Mouse (Mus musculus) midbrain, embryonic 14.5 days (tissue): ENCODE data around the gene Syt13. TPM values are rescaled to one million over a fixed set of nuclear protein-coding genes. Genes with fewer than 3 reads are reported as not detected.

Experiments
- ATAC-seq: fragments of 200-750 bp; cut with Nextera tagmentation; 2 replicates; pipeline ENCODE4 v1.8.0; 2017; ENCODE audit warnings: moderate number of reproducible peaks, moderate library complexity; ENCODE audit not compliant: low FRiP score, low TSS enrichment
- DNase-seq: peaks from one replicate; pipeline ENCODE4 v3.0.0-alpha.2; 2015
- H3K27ac ChIP-seq: fragments of 300-500 bp; sonication (generic); replicated peaks from 2 replicates; pipeline ENCODE4 v1.5.1; 2014; ENCODE audit warnings: mild to moderate bottlenecking, low read depth, low read length, moderate library complexity
- H3K27me3 ChIP-seq: fragments of 300-500 bp; sonication (generic); 2 replicates; pipeline ENCODE4 v1.6.1; 2014; ENCODE audit warnings: low read length, control low read depth, mixed read lengths; ENCODE audit not compliant: control insufficient read depth, insufficient read depth
- H3K36me3 ChIP-seq: fragments of 300-500 bp; sonication (generic); 2 replicates; pipeline ENCODE4 v1.6.1; 2014; ENCODE audit warnings: low read length, control low read depth; ENCODE audit not compliant: control insufficient read depth, insufficient read depth
- H3K4me1 ChIP-seq: fragments of 300-500 bp; sonication (generic); 2 replicates; pipeline ENCODE4 v1.6.1; 2014; ENCODE audit warnings: mild to moderate bottlenecking, antibody characterized with exemption, low read length, control low read depth; ENCODE audit not compliant: control insufficient read depth, insufficient read depth
- H3K4me2 ChIP-seq: fragments of 300-500 bp; sonication (generic); 2 replicates; pipeline ENCODE4 v1.6.1; 2014; ENCODE audit warnings: mild to moderate bottlenecking, low read length, moderate library complexity
- H3K4me3 ChIP-seq: fragments of 300-500 bp; sonication (generic); replicated peaks from 2 replicates; pipeline ENCODE4 v1.5.1; 2014; ENCODE audit warnings: low read depth, low read length
- H3K9ac ChIP-seq: fragments of 300-500 bp; sonication (generic); replicated peaks from 2 replicates; pipeline ENCODE4 v1.6.1; 2014; ENCODE audit warnings: mild to moderate bottlenecking, low read length, moderate library complexity
- H3K9me3 ChIP-seq: fragments of 300-500 bp; sonication (generic); 2 replicates; pipeline ENCODE4 v1.6.1; 2016; ENCODE audit warnings: low read length, control low read depth, mixed read lengths; ENCODE audit not compliant: control insufficient read depth
- WGBS: fragments of 180-500 bp; shearing (Covaris S2); extraction: QIAGEN DNeasy Blood & Tissue Kit; methylation state at CpG from one replicate; pipeline ENCODE4 v1.1.7; 2014; 5-methylcytosine and 5-hydroxymethylcytosine counted together
- polyA plus RNA-seq: library from polyadenylated mRNA; unstranded; fragments of >200 nt; fragmentation: Nextera tagmentation; extraction: Ambion mirVana; gene quantifications from 2 replicates; pipeline ENCODE4 v1.2.1, GENCODE M21; 2014

Syt13 gene
- polyA plus RNA-seq, 1 experiment from 2014 or later, result 48.9 TPM

DNA sequence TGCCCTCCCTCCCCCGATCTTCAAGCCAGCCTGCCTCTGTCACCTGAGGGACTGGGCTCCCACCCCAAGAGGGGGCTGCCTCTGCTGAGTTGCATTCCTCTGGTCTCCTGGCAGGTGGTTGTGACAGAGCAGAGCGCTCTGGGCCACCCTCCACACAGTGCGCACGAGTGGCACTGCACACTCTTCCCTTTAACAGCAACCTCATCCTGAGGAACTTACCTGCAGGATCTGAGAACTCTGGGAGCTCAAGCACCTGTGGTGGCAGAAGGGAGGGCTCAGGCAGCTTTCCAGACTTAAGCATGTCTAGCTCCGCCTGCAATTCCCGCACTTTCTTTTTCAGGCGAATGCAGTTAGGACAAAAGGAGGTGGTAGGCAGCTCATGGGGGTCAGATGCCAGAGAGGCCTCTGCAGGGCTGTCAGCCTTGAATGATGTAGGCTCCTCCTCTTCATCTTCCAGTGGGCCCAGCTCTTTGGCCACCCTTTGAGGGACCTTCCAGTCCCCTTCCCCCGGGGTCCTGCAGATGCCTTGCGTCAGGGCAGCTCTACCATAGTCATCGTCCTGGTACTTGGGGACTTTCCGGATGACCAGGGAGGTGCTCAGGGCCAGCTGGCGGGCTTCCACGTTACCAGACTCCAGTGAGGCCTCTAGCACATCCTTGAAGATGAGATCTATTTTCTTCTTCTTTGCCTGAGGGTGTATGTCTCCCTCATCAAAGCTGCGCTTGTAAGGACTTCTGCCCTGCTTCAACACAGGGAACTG is 60.3 kb downstream of the Syt13 start:
- H3K27ac ChIP-seq, result no peak overlapping the region
- 69% methylated on average over 14 of the region's 14 CpGs for WGBS
- no peak for DNase-seq
- peaks cover 65% of the 10 kb centered on the region for H3K36me3 ChIP-seq
- ATAC-seq, result no peak
- H3K4me2 ChIP-seq, result no peak overlapping the region
- H3K9me3 ChIP-seq, result no peaks in the 10 kb centered on the region
- H3K27me3 ChIP-seq, result no peaks in the 10 kb centered on the region
- H3K4me3 ChIP-seq, result no peak overlapping the region
- H3K9ac ChIP-seq, result no peak overlapping the region
- H3K4me1 ChIP-seq, result no peaks in the 10 kb centered on the region

- 93% methylated on average over 10 of the region's 10 CpGs for WGBS
- ATAC-seq (no peak), DNase-seq (no peak)
Observed at GRCm38 (mm10) chr2:92980165-92980564, 65.3 kb downstream of the Syt13 start.

DNA sequence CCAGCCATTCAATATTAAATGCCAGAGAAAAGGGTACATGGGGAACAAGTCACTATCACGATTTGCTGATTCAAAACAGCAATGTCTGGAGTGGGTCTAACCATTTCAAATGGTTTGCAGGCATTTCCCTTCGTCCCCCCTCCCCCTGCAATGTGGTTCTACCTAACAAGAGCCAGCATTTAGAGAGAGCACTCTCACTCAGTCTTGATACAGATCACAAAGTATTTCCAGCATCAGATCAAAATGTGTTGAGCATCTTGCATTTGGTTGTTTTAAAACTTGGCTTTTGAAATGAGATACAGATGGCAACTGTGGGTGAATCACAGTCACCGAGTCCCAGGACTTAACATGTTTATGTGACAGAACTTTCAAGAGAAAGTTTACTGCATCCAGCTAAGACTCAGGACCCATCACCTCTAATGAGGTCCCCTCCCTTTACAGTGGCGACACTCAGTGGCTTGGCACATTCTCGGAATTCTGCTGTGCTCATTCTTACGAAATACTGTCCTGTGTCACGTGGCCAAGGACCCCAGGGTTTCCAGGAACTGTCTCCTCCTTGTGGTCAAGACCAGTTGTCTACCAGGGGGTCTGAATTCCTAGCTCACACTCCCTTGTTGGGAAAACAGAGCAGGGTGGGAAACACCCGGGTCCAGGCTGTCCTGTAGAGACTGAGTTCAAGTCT is 67.8 kb downstream of the Syt13 start:
- H3K4me1 ChIP-seq, result no peaks in the 10 kb centered on the region
- no peak overlapping the region for H3K27ac ChIP-seq
- H3K27me3 ChIP-seq, result no peaks in the 10 kb centered on the region
- H3K4me2 ChIP-seq, result no peak overlapping the region
- ATAC-seq (no peak), DNase-seq (no peak)
- H3K9ac ChIP-seq, result no peak overlapping the region
- no peak overlapping the region for H3K4me3 ChIP-seq
- peaks cover 33% of the 10 kb centered on the region for H3K36me3 ChIP-seq
- no peaks in the 10 kb centered on the region for H3K9me3 ChIP-seq
- WGBS, result 88% methylated on average over 8 of the region's 8 CpGs

More at GRCm38 (mm10) chr2:92980165-92980564, 65.3 kb downstream of the Syt13 start:
- no peak overlapping the region for H3K9ac ChIP-seq
- H3K4me3 ChIP-seq, result no peak overlapping the region
- H3K27ac ChIP-seq, result no peak overlapping the region
- H3K36me3 ChIP-seq, result peaks cover 33% of the 10 kb centered on the region
- no peaks in the 10 kb centered on the region for H3K27me3 ChIP-seq
- no peak overlapping the region for H3K4me2 ChIP-seq
- H3K4me1 ChIP-seq, result no peaks in the 10 kb centered on the region
- no peaks in the 10 kb centered on the region for H3K9me3 ChIP-seq

DNA sequence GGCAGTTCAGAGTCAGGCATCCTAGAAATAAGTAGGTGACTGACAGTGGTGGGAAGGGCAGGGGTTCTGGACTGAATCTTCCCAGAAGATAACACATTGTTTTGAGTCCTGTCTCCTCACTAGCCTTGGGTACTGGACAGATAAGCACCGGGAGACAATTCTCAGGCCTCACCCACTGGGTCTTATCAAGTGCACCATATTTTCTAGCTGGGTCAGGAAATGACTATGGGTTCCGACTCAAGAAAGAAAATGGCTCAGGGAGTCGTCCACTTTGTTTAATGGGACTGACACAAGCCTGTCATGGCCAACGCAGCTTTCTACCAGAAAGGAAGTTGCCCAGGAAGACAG is 68.3 kb downstream of the Syt13 start:
- WGBS, result 94% methylated on average over 4 of the region's 4 CpGs
- Histone ChIP-seq H3K4me2 (no peak overlapping the region), H3K4me3 (no peak overlapping the region), H3K9ac (no peak overlapping the region), H3K9me3 (no peaks in the 10 kb centered on the region), H3K27me3 (no peaks in the 10 kb centered on the region), H3K36me3 (peaks cover 28% of the 10 kb centered on the region), H3K4me1 (peaks cover 4% of the 10 kb centered on the region; the same call in 1 of the 2 replicates), H3K27ac (no peak overlapping the region)
- no peak for DNase-seq
- no peak for ATAC-seq

GRCm38 (mm10) chr2:92984321-92985108 is 69.6 kb downstream of the Syt13 start:
- Histone ChIP-seq H3K4me2 (no peak overlapping the region), H3K9me3 (no peaks in the 10 kb centered on the region), H3K36me3 (peaks cover 20% of the 10 kb centered on the region), H3K4me1 (peaks cover 7% of the 10 kb centered on the region; the same call in 1 of the 2 replicates), H3K27ac (no peak overlapping the region), H3K27me3 (no peaks in the 10 kb centered on the region), H3K4me3 (no peak overlapping the region), H3K9ac (no peak overlapping the region)
- DNase-seq, result no peak
- no peak for ATAC-seq
- WGBS, result 89% methylated on average over 7 of the region's 7 CpGs

- H3K27me3 ChIP-seq, result no peaks in the 10 kb centered on the region
- H3K27ac ChIP-seq, result no peak overlapping the region
- WGBS, result 96% methylated on average over 2 of the region's 2 CpGs
- H3K4me2 ChIP-seq, result no peak overlapping the region
- H3K36me3 ChIP-seq, result peaks cover 14% of the 10 kb centered on the region
- no peak for ATAC-seq
- no peak overlapping the region for H3K4me3 ChIP-seq
- no peak overlapping the region for H3K9ac ChIP-seq
- DNase-seq, result no peak
- no peaks in the 10 kb centered on the region for H3K9me3 ChIP-seq
- peaks cover 7% of the 10 kb centered on the region; the same call in 1 of the 2 replicates for H3K4me1 ChIP-seq
Observed at GRCm38 (mm10) chr2:92985171-92985570, 70.3 kb downstream of the Syt13 start.

DNA sequence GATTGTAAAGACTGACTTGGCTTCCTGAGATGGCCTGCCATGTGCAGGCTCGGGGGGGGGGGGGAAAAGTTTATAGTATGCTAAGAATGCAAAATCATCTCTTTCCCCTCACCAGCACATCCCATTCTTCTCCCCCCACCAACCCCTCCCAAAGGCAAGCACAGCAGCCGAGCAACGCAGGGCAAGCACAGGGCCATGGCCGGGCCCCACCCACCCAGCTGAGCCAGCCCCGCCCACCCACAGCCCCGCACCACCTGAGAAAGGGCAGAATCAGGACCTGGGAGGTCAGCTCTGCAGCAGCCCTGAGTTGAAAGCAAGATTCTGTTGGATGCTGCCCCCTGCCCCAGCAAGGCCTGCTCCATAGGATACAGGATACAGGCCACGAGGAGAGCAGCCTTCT is 70.7 kb downstream of the Syt13 start:
- peaks cover 12% of the 10 kb centered on the region; the same call in 1 of the 2 replicates for H3K36me3 ChIP-seq
- no peak overlapping the region for H3K27ac ChIP-seq
- peaks cover 7% of the 10 kb centered on the region; the same call in 1 of the 2 replicates for H3K4me1 ChIP-seq
- no peak for ATAC-seq
- H3K27me3 ChIP-seq, result no peaks in the 10 kb centered on the region
- no peak overlapping the region for H3K4me3 ChIP-seq
- no peak for DNase-seq
- no peak overlapping the region for H3K4me2 ChIP-seq
- WGBS, result 61% methylated on average over 7 of the region's 7 CpGs
- H3K9ac ChIP-seq, result no peak overlapping the region
- H3K9me3 ChIP-seq, result no peaks in the 10 kb centered on the region

GRCm38 (mm10) chr2:92987108-92987618 is 72.3 kb downstream of the Syt13 start:
- ATAC-seq (no peak), DNase-seq (no peak)
- 79% methylated on average over 7 of the region's 7 CpGs for whole genome bisulfite sequencing
- Histone ChIP-seq H3K9ac (no peak overlapping the region), H3K27ac (no peak overlapping the region), H3K4me1 (peaks cover 7% of the 10 kb centered on the region; the same call in 1 of the 2 replicates), H3K36me3 (peaks cover 15% of the 10 kb centered on the region), H3K4me3 (no peak overlapping the region), H3K4me2 (no peak overlapping the region), H3K27me3 (no peaks in the 10 kb centered on the region), H3K9me3 (no peaks in the 10 kb centered on the region)
